Mouse (Mus musculus) lung, postnatal 0 days (tissue): ENCODE data around the gene Klk11. TPM values are rescaled to one million over a fixed set of nuclear protein-coding genes. Genes with fewer than 3 reads are reported as not detected.

ENCODE experiments used
- ATAC-seq: fragments of 200-750 bp; cut with Nextera tagmentation; 2 replicates; pipeline ENCODE4 v1.8.0; 2017; ENCODE audit warnings: moderate library complexity
- DNase-seq: peaks from one replicate; pipeline ENCODE4 v3.0.0-alpha.2; 2016; ENCODE audit warnings: low spot score
- H3K27ac ChIP-seq: fragments of 300-500 bp; sonication (generic); 2 replicates; pipeline ENCODE4 v1.5.1; 2014; ENCODE audit warnings: antibody characterized with exemption, mild to moderate bottlenecking, low read length, mixed read lengths
- H3K27me3 ChIP-seq: fragments of 300-500 bp; sonication (generic); replicated peaks from 2 replicates; pipeline ENCODE4 v1.6.1; 2014; ENCODE audit warnings: low read length, mixed read lengths; ENCODE audit not compliant: insufficient read depth
- H3K36me3 ChIP-seq: fragments of 300-500 bp; sonication (generic); 2 replicates; pipeline ENCODE4 v1.6.1; 2014; ENCODE audit warnings: low read length, mixed read lengths; ENCODE audit not compliant: insufficient read depth
- H3K4me1 ChIP-seq: fragments of 300-500 bp; sonication (generic); 2 replicates; pipeline ENCODE4 v1.6.1; 2014; ENCODE audit warnings: antibody characterized with exemption, low read depth, low read length, mixed read lengths; ENCODE audit not compliant: insufficient read depth
- H3K4me2 ChIP-seq: fragments of 300-500 bp; sonication (generic); replicated peaks from 2 replicates; pipeline ENCODE4 v1.6.1; 2014; ENCODE audit warnings: low read depth, mild to moderate bottlenecking, low read length, moderate library complexity, mixed read lengths
- H3K4me3 ChIP-seq: fragments of 300-500 bp; sonication (generic); 2 replicates; pipeline ENCODE4 v1.5.1; 2014; ENCODE audit warnings: low read depth, low read length
- H3K9ac ChIP-seq: fragments of 300-500 bp; sonication (generic); replicated peaks from 2 replicates; pipeline ENCODE4 v1.6.1; 2014; ENCODE audit warnings: low read depth, mild to moderate bottlenecking
- H3K9me3 ChIP-seq: fragments of 300-500 bp; sonication (generic); 2 replicates; pipeline ENCODE4 v1.6.1; 2016; ENCODE audit warnings: low read length, mixed read lengths
- CTCF ChIP-seq: IDR thresholded peaks from 2 replicates; pipeline ENCODE4 v1.5.1; 2016; ENCODE audit warnings: antibody characterized with exemption, mild to moderate bottlenecking
- EP300 ChIP-seq: IDR thresholded peaks from 2 replicates; pipeline ENCODE4 v1.6.1; 2016; ENCODE audit warnings: antibody characterized with exemption, mild to moderate bottlenecking, control low read depth
- WGBS: fragments of 180-500 bp; shearing (Covaris S2); extraction: QIAGEN DNeasy Blood & Tissue Kit; methylation state at CpG from one replicate; pipeline ENCODE4 v1.1.7; 2014; 5-methylcytosine and 5-hydroxymethylcytosine counted together
- polyA plus RNA-seq: library from polyadenylated mRNA; unstranded; fragments of >200 nt; fragmentation: Nextera tagmentation; extraction: Ambion mirVana; gene quantifications from 2 replicates; pipeline ENCODE4 v1.2.1, GENCODE M21; 2015

The Klk11 gene
- polyA plus RNA-seq, 1 experiment from 2014 or later, result 1.2 TPM

DNA sequence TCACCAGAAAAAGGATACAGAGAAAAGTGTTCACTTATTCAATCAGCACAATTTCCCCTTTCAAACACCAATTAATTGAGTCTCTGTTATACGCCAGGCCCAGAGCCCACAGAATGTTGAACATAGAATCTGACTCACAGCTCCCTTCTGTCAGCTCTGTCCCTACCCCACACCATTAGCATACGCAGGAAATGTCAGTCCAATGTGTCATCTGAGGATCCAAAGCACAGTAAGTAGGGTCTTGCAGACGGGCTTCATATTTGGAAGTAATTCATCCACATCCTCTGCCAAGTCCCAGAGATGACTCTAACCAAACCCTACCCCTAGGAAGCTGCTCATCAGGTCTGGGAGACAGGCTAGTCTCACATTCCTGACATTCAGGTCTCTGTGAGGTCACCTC, 13.7 kb downstream of the Klk11 start:
- Histone ChIP-seq H3K27ac (no peak overlapping the region), H3K9me3 (no peaks in the 10 kb centered on the region), H3K36me3 (no peaks in the 10 kb centered on the region), H3K9ac (no peak overlapping the region), H3K27me3 (no peaks in the 10 kb centered on the region), H3K4me2 (no peak overlapping the region), H3K4me1 (no peaks in the 10 kb centered on the region), H3K4me3 (no peak overlapping the region)
- 54% methylated on average over 3 of the region's 3 CpGs for WGBS
- ATAC-seq (no peak), DNase-seq (no peak)
- TF ChIP-seq CTCF (no peak), EP300 (no peak)

DNA sequence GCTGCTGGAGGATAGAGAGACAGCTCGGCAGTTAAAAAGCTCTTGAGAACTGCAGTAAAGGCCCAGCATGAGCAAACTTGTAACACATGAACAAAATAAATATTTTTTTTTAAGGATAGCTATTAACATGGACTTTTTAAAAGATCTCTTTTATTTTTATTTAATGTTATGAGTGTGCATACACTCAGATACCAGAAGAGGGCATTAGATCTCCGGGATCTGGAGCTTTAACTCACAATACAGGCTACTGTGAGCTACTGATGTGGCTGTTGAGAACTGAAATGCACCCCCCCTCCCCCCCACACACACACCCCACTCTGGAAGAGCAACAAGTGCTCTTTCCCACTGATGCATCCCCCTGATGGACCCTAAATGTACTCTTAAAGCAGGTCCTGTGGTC, 14.9 kb downstream of the Klk11 start:
- Histone ChIP-seq H3K27me3 (no peaks in the 10 kb centered on the region), H3K36me3 (no peaks in the 10 kb centered on the region), H3K9me3 (no peaks in the 10 kb centered on the region), H3K27ac (no peak overlapping the region), H3K4me1 (no peaks in the 10 kb centered on the region), H3K4me3 (no peak overlapping the region), H3K4me2 (no peak overlapping the region), H3K9ac (no peak overlapping the region)
- no peak for ATAC-seq
- DNase-seq, result no peak
- peak; percentile 28; the same call in 1 of the 2 replicates for TF ChIP-seq CTCF
- TF ChIP-seq EP300, result no peak
- 41% methylated on average over 2 of the region's 2 CpGs for WGBS

DNA sequence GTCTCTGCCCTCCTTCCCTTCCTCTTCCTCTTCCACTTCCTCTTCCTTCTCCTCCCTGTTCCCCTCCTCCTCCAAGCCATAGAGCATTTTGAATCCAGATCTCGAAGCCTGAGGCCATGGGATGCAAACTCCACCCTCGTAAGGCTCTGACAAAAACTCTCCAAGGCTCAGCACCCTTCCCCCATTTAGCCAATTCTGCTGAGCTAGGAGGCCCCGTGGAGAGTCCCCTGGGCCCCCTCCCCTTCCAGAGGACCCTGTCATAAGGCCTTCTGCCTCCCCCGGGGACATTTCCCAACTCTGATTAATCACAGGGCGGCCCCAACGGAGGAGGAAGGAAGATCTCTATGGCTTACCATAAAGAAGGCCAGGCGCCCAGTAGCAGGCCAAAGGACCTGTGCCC, 17.2 kb downstream of the Klk11 start, which contains the start of gene Klk9:
Gene Klk9, plus strand, starts transcription at position 301 of the 400 bp plus-strand sequence.
- Histone ChIP-seq H3K9ac (no peak within 1 kb of the TSS), H3K4me2 (no peak within 1 kb of the TSS), H3K4me3 (no peak within 1 kb of the TSS), H3K4me1 (peaks cover 2% of the 10 kb centered on the region; the same call in 1 of the 2 replicates), H3K9me3 (no peaks in the 10 kb centered on the region), H3K27ac (no peak within 1 kb of the TSS), H3K27me3 (no peaks in the 10 kb centered on the region), H3K36me3 (no peaks in the 10 kb centered on the region)
- ATAC-seq (no peak), DNase-seq (no peak)
- TF ChIP-seq CTCF, result no peak
- no peak for TF ChIP-seq EP300
- WGBS, result 63% methylated on average over 6 of the region's 7 CpGs

DNA sequence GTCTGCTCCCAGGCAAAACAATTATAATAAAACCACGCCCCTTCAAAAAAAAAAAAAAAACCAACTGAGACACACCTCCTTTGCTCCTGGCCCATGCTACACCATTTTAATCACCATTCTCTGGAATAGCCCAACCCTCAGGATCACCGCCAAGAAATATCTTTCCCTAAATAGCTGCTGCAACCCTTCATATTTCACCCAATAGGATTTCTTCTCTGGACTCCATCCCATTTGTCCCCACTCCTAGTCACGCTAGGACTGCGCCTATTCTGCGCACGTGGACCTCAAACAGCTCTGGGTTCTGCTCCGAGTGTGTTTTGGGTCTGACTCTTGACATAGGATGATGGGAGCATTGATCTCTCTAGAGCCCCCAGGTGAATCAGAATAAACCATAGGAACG, 22.0 kb downstream of the Klk11 start:
- peak; percentile 17 for DNase-seq
- no peaks in the 10 kb centered on the region for H3K9me3 ChIP-seq
- TF ChIP-seq EP300 (no peak), CTCF (no peak)
- H3K27me3 ChIP-seq, result no peaks in the 10 kb centered on the region
- H3K27ac ChIP-seq, result no peak overlapping the region
- H3K36me3 ChIP-seq, result no peaks in the 10 kb centered on the region
- 0 out of 2 replicates have a peak, but pooled peaks have one; percentile 12 for ATAC-seq
- H3K4me1 ChIP-seq, result peaks cover 4% of the 10 kb centered on the region; the same call in 1 of the 2 replicates
- 8% methylated on average over 8 of the region's 8 CpGs for WGBS
- peak overlapping the region; percentile 50 for H3K4me3 ChIP-seq
- no peak overlapping the region for H3K9ac ChIP-seq
- H3K4me2 ChIP-seq, result peak overlapping the region; percentile 78

DNA sequence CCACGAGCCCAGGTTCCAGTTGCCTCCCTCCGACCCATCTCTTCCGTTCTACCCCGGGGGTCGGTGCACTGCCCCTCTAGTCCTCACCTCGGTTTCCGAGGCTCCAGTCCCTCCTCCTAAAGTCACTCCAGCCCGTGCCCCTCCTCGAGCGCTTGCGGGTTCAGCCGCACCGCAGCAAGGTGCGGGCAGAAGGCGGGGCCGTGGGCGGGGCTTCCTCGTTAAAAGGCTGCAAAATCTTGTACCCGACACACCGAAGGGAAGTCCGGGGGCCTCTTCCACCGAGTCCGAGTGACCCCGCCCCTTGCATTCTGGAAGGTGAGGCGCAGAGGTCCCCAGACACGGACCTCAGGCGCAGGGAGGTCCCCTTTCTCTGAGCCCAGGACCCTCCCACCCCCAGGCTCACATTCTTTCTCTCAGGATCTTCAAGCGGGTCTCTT, 22.9 kb downstream of the Klk11 start, which contains the start of gene Klk8:
Gene Klk8, plus strand, starts transcription at position 245 of the 437 bp plus-strand sequence.
- no peaks in the 10 kb centered on the region for H3K36me3 ChIP-seq
- TF ChIP-seq EP300 (no peak), CTCF (no peak)
- WGBS, result under 1% methylated on average over 28 of the region's 28 CpGs
- H3K9ac ChIP-seq, result peak within 1 kb of the TSS; percentile 34; the same call in 1 of the 2 replicates
- peak within 1 kb of the TSS; percentile 78 for H3K4me2 ChIP-seq
- no peaks in the 10 kb centered on the region for H3K27me3 ChIP-seq
- DNase-seq, result peak; percentile 29
- no peaks in the 10 kb centered on the region for H3K9me3 ChIP-seq
- H3K27ac ChIP-seq, result no peak within 1 kb of the TSS
- peak; percentile 49 for ATAC-seq
- H3K4me1 ChIP-seq, result peaks cover 4% of the 10 kb centered on the region; the same call in 1 of the 2 replicates
- peak within 1 kb of the TSS; percentile 50 for H3K4me3 ChIP-seq

DNA sequence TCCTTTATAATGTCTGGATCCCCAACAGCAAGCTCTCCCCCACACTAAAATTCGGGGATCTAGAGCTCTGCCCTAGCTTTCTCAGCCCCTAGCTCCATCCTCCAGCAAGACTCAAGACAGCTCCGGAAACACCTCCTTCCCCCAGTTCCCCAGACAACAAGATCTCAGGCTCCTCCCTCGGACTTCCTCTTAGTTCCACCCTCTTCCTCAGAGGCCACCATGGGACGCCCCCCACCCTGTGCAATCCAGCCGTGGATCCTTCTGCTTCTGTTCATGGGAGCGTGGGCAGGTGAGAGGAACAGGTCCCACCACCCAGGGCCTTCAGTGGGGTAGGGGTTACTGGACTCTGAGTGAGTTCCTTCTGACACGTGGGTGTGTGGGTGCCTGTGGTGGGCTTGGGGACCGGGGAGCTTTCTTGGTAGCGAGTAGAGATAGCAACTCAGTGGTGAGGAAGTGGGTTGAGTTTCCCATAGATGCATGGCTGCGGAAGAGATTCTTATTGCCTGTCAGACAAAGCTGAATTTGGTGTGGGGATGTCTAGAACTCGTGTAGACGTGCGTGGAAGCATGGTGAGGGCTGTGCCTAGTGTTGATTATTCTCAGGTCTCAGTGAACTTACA, 23.5 kb downstream of the Klk11 start:
- Histone ChIP-seq H3K9me3 (no peaks in the 10 kb centered on the region), H3K4me1 (peaks cover 4% of the 10 kb centered on the region; the same call in 1 of the 2 replicates), H3K9ac (no peak overlapping the region), H3K27me3 (no peaks in the 10 kb centered on the region), H3K4me3 (peak overlapping the region; percentile 50), H3K36me3 (no peaks in the 10 kb centered on the region), H3K4me2 (peak overlapping the region; percentile 78), H3K27ac (no peak overlapping the region)
- 31% methylated on average over 13 of the region's 13 CpGs for WGBS
- ATAC-seq (peak; percentile 66), DNase-seq (peak; percentile 24)
- TF ChIP-seq CTCF (no peak), EP300 (no peak)
